Mouse (Mus musculus): Measurements from ENCODE around the gene Pigk.

Pigk gene

DNA sequence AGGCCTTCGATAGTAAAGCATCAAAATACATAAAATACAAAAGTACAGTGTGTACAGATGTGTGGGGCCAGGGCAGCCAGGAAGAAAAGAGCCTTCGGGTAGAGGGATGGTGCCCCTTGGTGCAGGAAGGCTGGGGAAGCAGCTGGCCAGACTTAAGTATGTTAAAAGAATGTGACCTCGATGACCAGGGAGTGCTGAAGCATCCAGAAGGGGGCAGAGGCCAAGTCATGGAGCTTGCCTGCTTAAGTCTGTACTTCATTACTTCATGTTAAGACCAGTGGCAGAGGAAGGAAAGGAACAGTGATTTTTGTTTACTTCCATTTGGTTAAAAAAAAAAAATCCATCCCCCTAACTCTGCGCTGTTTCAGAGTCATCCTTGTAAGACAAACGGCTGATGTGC lies 284.2 kb downstream of the Pigk start:
- DNase-seq (ENCODE audit: low read depth) = no peak

DNA sequence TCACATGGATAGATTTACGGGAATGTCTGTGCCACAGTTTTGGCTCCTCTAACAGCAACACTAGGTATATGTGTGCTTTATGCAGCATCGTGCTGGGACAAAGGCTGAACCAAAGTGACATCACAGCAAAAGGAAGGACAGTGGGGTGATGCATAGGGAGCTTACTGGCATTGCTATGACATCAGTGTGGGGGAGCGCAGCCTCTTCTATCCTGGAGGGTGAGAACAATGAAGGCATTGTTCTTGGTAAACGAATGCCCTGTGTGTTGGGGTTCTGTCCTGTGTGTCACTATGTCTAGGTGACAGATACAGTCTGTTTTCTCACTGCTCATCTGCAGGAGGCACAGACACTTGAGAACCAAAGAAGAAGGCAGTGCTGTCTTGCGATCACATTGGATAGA lies 285.0 kb downstream of the Pigk start:
- DNase-seq (ENCODE audit: low read depth) = no peak

DNA sequence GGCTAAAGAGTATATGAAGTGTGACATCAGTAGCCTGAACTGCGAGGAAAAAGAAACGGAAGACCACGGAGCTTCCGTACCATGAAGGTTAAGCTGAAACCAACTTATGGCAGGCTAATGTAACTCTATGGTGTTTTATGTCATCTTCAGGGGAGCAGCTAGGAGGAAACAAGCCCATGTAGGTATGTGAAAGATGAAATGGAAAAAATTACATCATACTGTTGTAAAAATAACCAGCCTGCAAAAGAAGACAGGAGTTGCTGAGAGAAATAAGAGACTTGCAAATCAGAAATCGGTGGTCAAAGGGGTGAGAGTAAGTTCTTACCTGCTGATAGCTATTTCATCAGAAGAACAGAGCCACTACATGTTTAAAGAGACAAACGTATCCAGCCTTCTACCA lies 293.0 kb downstream of the Pigk start:
- DNase-seq (ENCODE audit: low read depth) = no peak

DNA sequence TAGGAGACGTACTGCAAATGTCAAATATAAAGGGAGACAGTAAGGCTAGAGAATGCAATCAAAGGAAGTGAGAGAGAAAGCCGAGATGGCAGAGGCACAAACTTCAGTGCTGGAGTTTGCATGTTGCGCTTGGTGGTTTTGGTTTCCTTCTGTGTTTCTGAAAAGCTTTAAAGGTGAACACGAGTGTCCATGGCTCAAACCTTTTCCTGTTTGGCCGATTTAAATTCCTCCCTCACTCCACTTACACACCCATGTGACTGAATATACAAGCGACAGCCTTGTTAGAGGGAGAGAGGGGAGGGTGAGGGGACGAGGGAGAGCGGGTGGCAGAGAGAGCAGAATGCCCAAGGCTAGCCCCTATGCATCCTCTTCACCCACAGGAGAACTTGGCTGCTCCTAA lies 302.5 kb downstream of the Pigk start:
- no peak for DNase-seq (ENCODE audit: low read depth)

DNA sequence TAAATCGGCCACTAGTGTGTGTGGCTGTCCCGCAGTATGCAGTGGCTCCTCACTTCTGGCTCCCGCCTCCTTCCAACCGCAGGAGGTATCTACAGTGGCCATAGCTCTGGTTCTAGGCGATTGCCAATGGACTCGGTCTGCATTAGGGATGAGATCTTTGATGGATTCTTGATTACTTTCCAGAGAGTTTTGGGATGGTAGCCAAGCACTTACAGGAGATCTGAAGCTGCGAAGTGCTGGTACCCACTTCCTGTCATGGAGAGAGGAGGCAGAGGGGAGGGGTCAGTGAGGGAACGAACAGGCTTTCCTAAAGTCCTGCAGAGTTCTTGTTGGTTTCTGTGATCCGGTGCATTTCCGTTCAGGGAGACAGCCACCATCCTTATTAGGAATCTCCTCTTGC lies 304.2 kb downstream of the Pigk start:
- DNase-seq (ENCODE audit: low read depth) = no peak

DNA sequence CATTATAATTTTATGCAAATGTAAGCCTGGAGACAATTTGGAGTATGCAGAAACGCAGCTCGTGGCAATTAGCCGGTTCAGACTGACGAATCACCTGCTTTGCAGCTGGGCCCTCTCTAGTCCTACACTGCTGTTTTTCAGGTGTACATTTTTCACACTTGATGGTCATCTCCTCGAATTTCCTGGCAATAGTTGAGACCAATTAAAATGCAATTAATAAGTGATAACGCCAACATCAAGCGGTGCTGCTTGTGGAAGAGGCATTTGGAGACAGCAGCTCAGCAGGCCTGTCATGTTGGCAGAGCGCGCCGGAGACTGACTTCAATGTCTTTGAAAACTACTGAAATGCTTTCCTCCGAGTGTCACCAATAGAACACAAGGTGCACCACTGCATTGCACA lies 310.1 kb downstream of the Pigk start:
- no peak for DNase-seq (ENCODE audit: low read depth)
